Mouse (Mus musculus): ENCODE data around the gene Dqx1. TPM values are rescaled to one million over a fixed set of nuclear protein-coding genes. Genes with fewer than 3 reads are reported as not detected.

Gene Dqx1
- total RNA-seq, 4 experiments from 2014 or later = 2.6 to 6.3 (median 4.1) TPM

GRCm38 (mm10) chr6:83070311-83071219 is 12.9 kb downstream of the Dqx1 start:
- no peak for DNase-seq

- DNase-seq = no peak
These were observed 13.6 kb downstream of the Dqx1 start for GRCm38 (mm10) chr6:83071220-83071619.

DNA sequence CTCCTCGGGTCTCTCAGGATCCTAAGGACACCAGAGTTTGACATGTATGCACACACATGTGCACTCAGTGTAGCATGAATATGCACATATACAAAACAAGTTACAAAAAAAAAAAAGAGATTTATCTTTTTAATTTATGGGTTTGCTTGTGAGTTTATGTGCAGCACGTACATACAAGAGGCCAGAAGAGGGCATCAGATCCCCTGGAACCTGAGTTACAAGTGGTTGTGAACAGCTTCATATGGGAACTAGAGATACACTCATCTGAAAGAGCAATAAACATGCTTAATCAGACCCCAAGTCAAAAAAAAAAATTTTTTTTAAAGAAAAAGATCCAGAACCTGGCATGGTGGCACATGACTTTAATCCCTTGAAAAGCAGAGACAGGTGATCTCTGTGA is 17.3 kb downstream of the Dqx1 start:
- DNase-seq = no peak

GRCm38 (mm10) chr6:83077630-83078323 is 20.1 kb downstream of the Dqx1 start, which contains the start of gene Pcgf1:
Gene Pcgf1, plus strand, starts transcription at chr6:83077869.
- DNase-seq = peak; percentile 50

GRCm38 (mm10) chr6:83078324-83078858 is 20.7 kb downstream of the Dqx1 start:
- peak; percentile 98 for DNase-seq

DNA sequence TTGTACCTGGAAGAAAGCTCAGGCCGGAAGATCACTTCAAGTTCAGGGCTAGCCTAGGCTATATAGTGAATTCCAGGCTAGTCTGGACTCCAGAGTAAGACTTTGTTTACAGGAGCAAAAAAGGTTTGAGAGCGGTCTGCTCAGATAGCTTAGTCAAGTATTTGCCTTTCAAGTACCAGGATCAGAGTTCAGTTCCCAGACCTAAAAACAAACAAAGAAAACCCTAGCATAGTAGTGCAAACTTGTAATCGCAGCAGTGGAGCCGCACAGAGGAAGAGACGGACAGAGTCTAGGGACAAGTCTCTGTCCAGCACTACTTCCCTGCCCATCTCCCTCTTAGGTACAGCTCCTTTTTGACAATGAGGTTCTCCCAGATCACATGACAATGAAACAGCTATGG is 22.6 kb downstream of the Dqx1 start:
- no peak for DNase-seq

DNA sequence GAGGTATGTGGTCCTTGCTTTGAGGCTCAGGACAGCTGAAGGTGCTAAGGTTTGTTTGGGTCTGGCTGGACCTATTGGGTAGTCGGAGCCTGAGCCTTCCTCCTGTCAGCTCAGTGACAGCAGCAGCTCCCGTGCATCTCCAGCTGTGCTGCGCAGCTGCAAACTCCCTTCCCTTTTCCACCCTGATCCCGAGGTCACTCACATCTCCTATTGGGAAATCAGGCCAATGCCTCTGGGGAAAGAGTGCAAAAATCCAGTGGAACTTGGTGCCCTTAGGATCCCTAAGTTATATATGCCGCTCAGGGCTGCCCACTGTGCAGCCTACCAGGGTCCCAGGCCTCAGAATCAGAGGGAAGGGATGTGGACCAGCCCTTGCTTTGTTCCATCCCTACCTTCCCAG is 25.9 kb downstream of the Dqx1 start:
- no peak for DNase-seq

- DNase-seq = no peak
These were observed 26.8 kb downstream of the Dqx1 start for GRCm38 (mm10) chr6:83084477-83084876.

- DNase-seq = no peak
These were observed 28.7 kb downstream of the Dqx1 start, which contains the start of gene Lbx2 for GRCm38 (mm10) chr6:83086121-83087035. Gene Lbx2, plus strand, starts transcription at chr6:83086367.

DNA sequence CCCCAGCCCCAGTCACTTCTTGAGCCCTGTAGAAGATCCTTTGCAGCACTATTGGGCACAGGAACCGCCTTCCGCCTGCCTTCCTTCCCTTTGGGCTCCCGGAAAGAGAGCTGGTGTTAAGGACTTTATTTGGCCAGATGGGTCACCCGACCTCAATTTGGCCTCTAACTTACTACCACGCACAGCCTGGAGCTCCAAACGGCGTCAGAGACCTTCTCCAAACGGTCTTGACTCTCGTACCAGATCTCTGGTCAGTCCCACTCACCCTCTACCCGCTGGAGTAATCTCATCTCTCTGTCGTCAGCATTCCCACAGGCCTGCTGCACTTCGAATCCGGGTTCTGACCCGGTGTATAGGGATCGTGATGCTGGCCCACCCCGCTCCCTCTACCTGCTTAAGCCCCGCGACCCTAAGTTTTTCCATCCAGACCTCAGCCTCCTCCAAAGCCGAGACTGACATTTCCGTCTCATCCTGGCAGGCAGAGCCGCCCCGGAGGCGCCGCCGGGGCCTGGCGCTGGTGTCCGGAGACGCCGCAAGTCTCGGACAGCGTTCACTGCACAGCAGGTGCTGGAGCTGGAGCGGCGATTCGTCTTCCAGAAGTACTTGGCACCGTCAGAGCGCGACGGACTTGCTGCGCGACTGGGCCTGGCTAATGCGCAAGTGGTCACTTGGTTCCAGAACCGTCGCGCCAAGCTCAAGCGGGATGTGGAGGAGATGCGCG is 29.7 kb downstream of the Dqx1 start:
- no peak for DNase-seq

- no peak for DNase-seq
These were observed 30.2 kb downstream of the Dqx1 start for GRCm38 (mm10) chr6:83087926-83088260.

DNA sequence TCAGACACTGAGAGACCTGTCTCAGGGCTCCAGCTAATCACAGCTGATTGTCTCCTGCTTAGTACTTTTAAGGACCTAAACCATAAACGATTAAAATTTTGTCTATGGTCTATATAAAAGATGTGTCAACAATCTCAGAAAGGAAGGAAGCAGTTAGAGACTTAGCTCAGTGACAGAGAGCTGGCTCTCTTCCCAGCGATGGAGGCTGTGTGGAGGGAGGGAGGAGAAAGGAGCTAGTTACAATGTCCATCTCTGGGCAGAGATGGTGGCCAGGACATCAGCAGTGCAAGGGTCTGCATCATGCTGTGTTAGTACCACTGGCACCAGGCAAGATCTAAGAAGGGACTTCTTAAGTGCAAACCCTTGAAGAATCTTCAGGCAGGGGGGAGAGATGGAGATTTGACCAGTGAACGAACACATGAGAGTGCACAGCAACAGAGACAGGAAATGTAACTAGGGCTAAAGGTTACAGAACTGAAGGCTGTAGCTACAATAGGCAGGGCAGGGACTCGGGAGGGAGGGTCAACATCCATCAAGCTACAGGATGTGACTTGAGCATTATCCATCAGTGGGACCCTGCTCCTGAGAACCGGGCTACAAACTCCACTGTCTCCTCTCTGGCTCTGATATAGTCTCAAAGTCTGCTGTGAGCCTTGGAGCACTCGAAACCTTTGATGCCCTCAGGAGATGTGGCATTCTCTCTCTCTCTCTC is 34.9 kb downstream of the Dqx1 start:
- no peak for DNase-seq

DNA sequence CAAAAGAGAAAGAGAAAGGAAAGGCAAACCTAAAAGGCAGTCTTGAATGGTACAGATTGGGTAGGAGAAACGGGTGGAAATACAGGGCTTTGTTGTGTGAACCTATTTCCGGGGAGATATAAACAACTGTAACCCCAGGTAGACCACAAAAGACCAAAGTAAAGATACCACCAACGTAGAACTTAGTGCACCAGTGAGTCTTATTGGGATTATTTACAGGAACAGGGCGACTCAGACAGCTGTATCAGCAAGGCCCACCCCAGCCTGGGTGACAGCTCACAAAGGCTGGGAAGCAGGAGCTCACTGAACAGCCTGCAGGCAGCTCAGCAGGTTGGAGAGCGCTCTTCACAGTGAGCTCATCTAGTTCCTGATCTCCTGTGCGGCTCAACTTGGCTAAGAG is 38.3 kb downstream of the Dqx1 start:
- no peak for DNase-seq

- peak; percentile 72 for DNase-seq
These were observed 40.8 kb downstream of the Dqx1 start for GRCm38 (mm10) chr6:83098411-83098810.

GRCm38 (mm10) chr6:83101316-83101687 is 43.7 kb downstream of the Dqx1 start, which contains the start of the genes Ccdc142 and Gm42688:
Gene Ccdc142, plus strand, starts transcription at chr6:83101601.
Gene Gm42688, plus strand, starts transcription at chr6:83101617.
- DNase-seq = peak; percentile 92

- no peak for DNase-seq
These were observed 44.3 kb downstream of the Dqx1 start for GRCm38 (mm10) chr6:83101688-83102556.

DNA sequence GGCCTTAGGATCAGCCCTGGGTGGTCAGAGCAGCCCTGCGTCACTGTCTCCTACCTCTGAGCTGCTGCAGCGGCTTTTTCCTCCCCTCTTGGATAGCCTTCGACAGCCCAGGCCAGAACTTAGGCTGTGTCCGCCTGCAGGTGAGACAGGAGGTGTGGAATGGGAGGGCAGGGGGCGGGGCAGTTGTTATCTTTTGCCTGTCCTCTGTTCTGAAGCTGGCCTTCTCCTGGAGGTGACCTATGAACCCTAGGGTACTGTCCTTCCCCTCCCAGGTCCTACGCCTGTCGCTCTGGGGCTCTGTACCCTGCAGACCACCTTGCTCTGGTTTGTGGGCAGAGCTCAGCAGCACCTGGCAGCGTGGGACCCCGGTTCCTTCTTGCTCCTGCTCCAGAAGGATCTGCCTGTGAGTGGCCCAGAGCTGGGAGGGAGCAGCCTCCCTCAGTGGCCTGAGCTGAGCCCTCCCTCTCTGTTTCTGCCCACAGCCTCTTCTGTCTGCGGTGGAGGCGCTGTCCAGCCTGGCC is 45.5 kb downstream of the Dqx1 start:
- DNase-seq = no peak

DNA sequence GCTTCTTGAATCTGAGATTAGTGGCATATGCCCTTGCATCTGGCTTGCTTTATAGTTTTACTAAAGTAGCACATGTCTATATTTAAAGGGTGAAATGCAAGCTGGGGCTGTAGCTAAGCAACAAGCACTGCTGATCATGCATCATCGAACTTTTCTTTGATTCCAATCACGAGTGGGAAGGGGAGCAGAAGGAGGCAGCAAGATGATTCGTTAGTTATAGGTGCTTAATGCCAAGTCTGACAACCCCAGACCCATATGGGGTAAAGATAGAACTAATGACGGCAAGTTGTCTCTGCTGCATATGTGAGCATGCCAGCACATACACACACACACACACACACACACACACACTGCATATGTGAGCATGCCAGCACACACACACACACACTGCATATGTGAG is 46.5 kb downstream of the Dqx1 start:
- DNase-seq = no peak

GRCm38 (mm10) chr6:83107566-83108400 is 50.1 kb downstream of the Dqx1 start:
- peak; percentile 75 for DNase-seq

All from adrenal gland, adult 8-10 months (tissue).